Mouse (Mus musculus): ENCODE results near the gene Kcnk18. TPM values are rescaled to one million over a fixed set of nuclear protein-coding genes. Genes with fewer than 3 reads are reported as not detected.
A peak's percentile ranks its signal among the peaks of the same experiment; 100 is the strongest.

Kcnk18 gene
- polyA plus RNA-seq, 1 experiment from 2014 or later = not detected

GRCm38 (mm10) chr19:59260718-59261442, 41.9 kb downstream of the Kcnk18 start, which contains the start of gene Slc18a2:
Gene Slc18a2, plus strand, starts transcription at chr19:59260896.
- peak; percentile 66 for DNase-seq
- ATAC-seq (ENCODE audit: low FRiP score, low TSS enrichment) = peak; percentile 68
- Histone ChIP-seq H3K4me2 (ENCODE audit: low read length) (peak within 1 kb of the TSS; percentile 72), H3K4me3 (replicated peaks; ENCODE audit: low read depth, low read length) (peak within 1 kb of the TSS; percentile 41), H3K4me1 (ENCODE audit: control insufficient read depth, insufficient read depth, low read length) (peaks cover 12% of the 10 kb centered on the region; the same call in 1 of the 2 replicates), H3K9me3 (ENCODE audit: control insufficient read depth, low read length) (peaks cover 7% of the 10 kb centered on the region), H3K9ac (replicated peaks; ENCODE audit: low read length) (peak within 1 kb of the TSS; percentile 53), H3K36me3 (ENCODE audit: control insufficient read depth, insufficient read depth, low read length) (no peaks in the 10 kb centered on the region), H3K27me3 (ENCODE audit: control insufficient read depth, insufficient read depth, low read length) (peaks cover 28% of the 10 kb centered on the region; the same call in 1 of the 2 replicates), H3K27ac (replicated peaks; ENCODE audit: low read depth, low read length) (0 out of 2 replicates have a peak within 1 kb of the TSS, but pooled peaks have one; percentile 37)
- 1% methylated on average over 55 of the region's 55 CpGs for WGBS

- H3K36me3 ChIP-seq (ENCODE audit: control insufficient read depth, insufficient read depth, low read length) = no peaks in the 10 kb centered on the region
- peaks cover 7% of the 10 kb centered on the region for H3K9me3 ChIP-seq (ENCODE audit: control insufficient read depth, low read length)
- DNase-seq (no peak), ATAC-seq (ENCODE audit: low FRiP score, low TSS enrichment) (no peak)
- H3K4me1 ChIP-seq (ENCODE audit: control insufficient read depth, insufficient read depth, low read length) = peaks cover 12% of the 10 kb centered on the region; the same call in 1 of the 2 replicates
- peak overlapping the region; percentile 53; the same call in 1 of the 2 replicates for H3K9ac ChIP-seq (replicated peaks; ENCODE audit: low read length)
- peak overlapping the region; percentile 72 for H3K4me2 ChIP-seq (ENCODE audit: low read length)
- WGBS = 41% methylated on average over 7 of the region's 7 CpGs
- peak overlapping the region; percentile 41 for H3K4me3 ChIP-seq (replicated peaks; ENCODE audit: low read depth, low read length)
- peaks cover 28% of the 10 kb centered on the region; the same call in 1 of the 2 replicates for H3K27me3 ChIP-seq (ENCODE audit: control insufficient read depth, insufficient read depth, low read length)
- no peak overlapping the region for H3K27ac ChIP-seq (replicated peaks; ENCODE audit: low read depth, low read length)
Measured at GRCm38 (mm10) chr19:59261604-59262003, 42.6 kb downstream of the Kcnk18 start.

- H3K4me3 ChIP-seq (replicated peaks; ENCODE audit: low read depth, low read length) = no peak overlapping the region
- no peaks in the 10 kb centered on the region for H3K36me3 ChIP-seq (ENCODE audit: control insufficient read depth, insufficient read depth, low read length)
- DNase-seq = no peak
- no peak overlapping the region for H3K9ac ChIP-seq (replicated peaks; ENCODE audit: low read length)
- H3K27ac ChIP-seq (replicated peaks; ENCODE audit: low read depth, low read length) = no peak overlapping the region
- no peak overlapping the region for H3K4me2 ChIP-seq (ENCODE audit: low read length)
- no peak for ATAC-seq (ENCODE audit: low FRiP score, low TSS enrichment)
- H3K27me3 ChIP-seq (ENCODE audit: control insufficient read depth, insufficient read depth, low read length) = peaks cover 28% of the 10 kb centered on the region; the same call in 1 of the 2 replicates
- H3K9me3 ChIP-seq (ENCODE audit: control insufficient read depth, low read length) = no peaks in the 10 kb centered on the region
- 92% methylated on average over 9 of the region's 9 CpGs for WGBS
- H3K4me1 ChIP-seq (ENCODE audit: control insufficient read depth, insufficient read depth, low read length) = peaks cover 23% of the 10 kb centered on the region; the same call in 1 of the 2 replicates
Measured at GRCm38 (mm10) chr19:59263171-59263570, 44.2 kb downstream of the Kcnk18 start.

GRCm38 (mm10) chr19:59264838-59265532, 46.0 kb downstream of the Kcnk18 start:
- Histone ChIP-seq H3K27me3 (ENCODE audit: control insufficient read depth, insufficient read depth, low read length) (peaks cover 28% of the 10 kb centered on the region; the same call in 1 of the 2 replicates), H3K4me2 (ENCODE audit: low read length) (no peak overlapping the region), H3K9ac (replicated peaks; ENCODE audit: low read length) (no peak overlapping the region)

GRCm38 (mm10) chr19:59265907-59266306, 46.9 kb downstream of the Kcnk18 start:
- H3K4me3 ChIP-seq (replicated peaks; ENCODE audit: low read depth, low read length) = no peak overlapping the region
- H3K27me3 ChIP-seq (ENCODE audit: control insufficient read depth, insufficient read depth, low read length) = peaks cover 25% of the 10 kb centered on the region; the same call in 1 of the 2 replicates
- DNase-seq (no peak), ATAC-seq (ENCODE audit: low FRiP score, low TSS enrichment) (no peak)
- no peaks in the 10 kb centered on the region for H3K9me3 ChIP-seq (ENCODE audit: control insufficient read depth, low read length)
- H3K4me2 ChIP-seq (ENCODE audit: low read length) = no peak overlapping the region
- no peak overlapping the region for H3K9ac ChIP-seq (replicated peaks; ENCODE audit: low read length)
- H3K27ac ChIP-seq (replicated peaks; ENCODE audit: low read depth, low read length) = no peak overlapping the region
- 48% methylated on average over 6 of the region's 6 CpGs for WGBS
- H3K36me3 ChIP-seq (ENCODE audit: control insufficient read depth, insufficient read depth, low read length) = no peaks in the 10 kb centered on the region
- peaks cover 14% of the 10 kb centered on the region; the same call in 1 of the 2 replicates for H3K4me1 ChIP-seq (ENCODE audit: control insufficient read depth, insufficient read depth, low read length)

More at GRCm38 (mm10) chr19:59264838-59265532, 46.0 kb downstream of the Kcnk18 start:
- peaks cover 23% of the 10 kb centered on the region; the same call in 1 of the 2 replicates for H3K4me1 ChIP-seq (ENCODE audit: control insufficient read depth, insufficient read depth, low read length)
- no peak overlapping the region for H3K4me3 ChIP-seq (replicated peaks; ENCODE audit: low read depth, low read length)
- ATAC-seq (ENCODE audit: low FRiP score, low TSS enrichment) = no peak
- peak; percentile 23 for DNase-seq
- no peaks in the 10 kb centered on the region for H3K36me3 ChIP-seq (ENCODE audit: control insufficient read depth, insufficient read depth, low read length)
- H3K9me3 ChIP-seq (ENCODE audit: control insufficient read depth, low read length) = no peaks in the 10 kb centered on the region
- WGBS = 46% methylated on average over 9 of the region's 9 CpGs
- H3K27ac ChIP-seq (replicated peaks; ENCODE audit: low read depth, low read length) = no peak overlapping the region

GRCm38 (mm10) chr19:59267417-59267963, 48.5 kb downstream of the Kcnk18 start:
- DNase-seq (peak; percentile 67), ATAC-seq (ENCODE audit: low FRiP score, low TSS enrichment) (no peak)
- H3K27ac ChIP-seq (replicated peaks; ENCODE audit: low read depth, low read length) = peak overlapping the region; percentile 8; the same call in 1 of the 2 replicates
- 0 out of 2 replicates have a peak, but pooled peaks cover 11% of the 10 kb centered on the region for H3K4me1 ChIP-seq (ENCODE audit: control insufficient read depth, insufficient read depth, low read length)
- H3K27me3 ChIP-seq (ENCODE audit: control insufficient read depth, insufficient read depth, low read length) = peaks cover 11% of the 10 kb centered on the region; the same call in 1 of the 2 replicates
- no peaks in the 10 kb centered on the region for H3K36me3 ChIP-seq (ENCODE audit: control insufficient read depth, insufficient read depth, low read length)
- WGBS = 2% methylated on average over 5 of the region's 5 CpGs
- no peak overlapping the region for H3K4me2 ChIP-seq (ENCODE audit: low read length)
- H3K9me3 ChIP-seq (ENCODE audit: control insufficient read depth, low read length) = no peaks in the 10 kb centered on the region
- H3K4me3 ChIP-seq (replicated peaks; ENCODE audit: low read depth, low read length) = no peak overlapping the region
- no peak overlapping the region for H3K9ac ChIP-seq (replicated peaks; ENCODE audit: low read length)

- no peak overlapping the region for H3K27ac ChIP-seq (replicated peaks; ENCODE audit: low read depth, low read length)
Measured at GRCm38 (mm10) chr19:59273190-59273589, 54.2 kb downstream of the Kcnk18 start.

GRCm38 (mm10) chr19:59276354-59276753, 57.3 kb downstream of the Kcnk18 start:
- Histone ChIP-seq H3K27ac (replicated peaks; ENCODE audit: low read depth, low read length) (no peak overlapping the region), H3K4me3 (replicated peaks; ENCODE audit: low read depth, low read length) (no peak overlapping the region), H3K27me3 (ENCODE audit: control insufficient read depth, insufficient read depth, low read length) (no peaks in the 10 kb centered on the region), H3K4me2 (ENCODE audit: low read length) (no peak overlapping the region), H3K9me3 (ENCODE audit: control insufficient read depth, low read length) (no peaks in the 10 kb centered on the region), H3K36me3 (ENCODE audit: control insufficient read depth, insufficient read depth, low read length) (no peaks in the 10 kb centered on the region), H3K9ac (replicated peaks; ENCODE audit: low read length) (no peak overlapping the region), H3K4me1 (ENCODE audit: control insufficient read depth, insufficient read depth, low read length) (no peaks in the 10 kb centered on the region)
- ATAC-seq (ENCODE audit: low FRiP score, low TSS enrichment) (no peak), DNase-seq (no peak)
- WGBS = 83% methylated on average over 7 of the region's 7 CpGs

More at GRCm38 (mm10) chr19:59273190-59273589, 54.2 kb downstream of the Kcnk18 start:
- Histone ChIP-seq H3K9me3 (ENCODE audit: control insufficient read depth, low read length) (no peaks in the 10 kb centered on the region), H3K36me3 (ENCODE audit: control insufficient read depth, insufficient read depth, low read length) (no peaks in the 10 kb centered on the region), H3K4me2 (ENCODE audit: low read length) (no peak overlapping the region), H3K4me1 (ENCODE audit: control insufficient read depth, insufficient read depth, low read length) (no peaks in the 10 kb centered on the region), H3K4me3 (replicated peaks; ENCODE audit: low read depth, low read length) (no peak overlapping the region), H3K9ac (replicated peaks; ENCODE audit: low read length) (no peak overlapping the region), H3K27me3 (ENCODE audit: control insufficient read depth, insufficient read depth, low read length) (no peaks in the 10 kb centered on the region)
- DNase-seq (no peak), ATAC-seq (ENCODE audit: low FRiP score, low TSS enrichment) (no peak)
- 86% methylated on average over 7 of the region's 7 CpGs for WGBS
